Mouse (Mus musculus) CH12.LX (cell line): Measurements from ENCODE around the gene Ccdc51. TPM values are rescaled to one million over a fixed set of nuclear protein-coding genes. Genes with fewer than 3 reads are reported as not detected.

Source experiments
- DNase-seq: peaks from one replicate; pipeline ENCODE4 v3.0.0-alpha.2; 2013; ENCODE audit errors: extremely low read depth
- H3K27ac ChIP-seq: 2 replicates; pipeline ENCODE4 v1.5.1; 2012; ENCODE audit warnings: low read depth, mild to moderate bottlenecking, control low read depth, moderate library complexity; ENCODE audit not compliant: insufficient read depth
- H3K27me3 ChIP-seq: replicated peaks from 2 replicates; pipeline ENCODE3; 2012; ENCODE audit warnings: inconsistent platforms
- H3K36me3 ChIP-seq, 2 experiments: replicated peaks in 1 of 2; 2 replicates each; pipeline versions ENCODE3 to v1.6.1; 2012; ENCODE audit warnings: inconsistent platforms in 1 of 2, low read length in 1 of 2, mild to moderate bottlenecking in 1 of 2, mixed read lengths in 1 of 2, moderate library complexity in 1 of 2; ENCODE audit not compliant: control insufficient read depth in 1 of 2, insufficient read depth in 1 of 2
- H3K4me1 ChIP-seq, 2 experiments: 2 replicates each; pipeline ENCODE4 v1.6.1; 2012; ENCODE audit warnings: inconsistent platforms in 1 of 2, moderate library complexity in 1 of 2; ENCODE audit not compliant: insufficient read depth in 2 of 2, control insufficient read depth in 1 of 2
- H3K4me2 ChIP-seq: 2 replicates; pipeline ENCODE4 v1.6.1; 2012; ENCODE audit warnings: low read depth, mild to moderate bottlenecking, control low read depth; ENCODE audit not compliant: poor library complexity, insufficient read depth, severe bottlenecking
- H3K4me3 ChIP-seq, 3 experiments: fragments of 150-350 bp in 1 of 3; sonication (generic) in 1 of 3; replicated peaks in 1 of 3; 2 replicates each; pipeline versions ENCODE3 to v1.5.1; 2011 to 2012; ENCODE audit warnings: low read depth in 2 of 3, low read length in 2 of 3, mild to moderate bottlenecking in 2 of 3, moderate library complexity in 2 of 3, control low read depth in 1 of 3, improper control_type of control experiment in 1 of 3, inconsistent platforms in 1 of 3, mixed read lengths in 1 of 3; ENCODE audit not compliant: poor library complexity in 1 of 3
- H3K79me2 ChIP-seq: replicated peaks from 2 replicates; pipeline ENCODE4 v1.6.1; 2012; ENCODE audit warnings: mild to moderate bottlenecking, moderate library complexity; ENCODE audit not compliant: control insufficient read depth, poor library complexity, insufficient read depth, severe bottlenecking; ENCODE audit errors: extremely low read depth
- H3K9ac ChIP-seq: 2 replicates; pipeline ENCODE4 v1.6.1; 2012; ENCODE audit warnings: low read depth, mild to moderate bottlenecking, control low read depth, moderate library complexity; ENCODE audit not compliant: insufficient read depth
- H3K9me3 ChIP-seq: replicated peaks from 2 replicates; pipeline ENCODE3; 2012; ENCODE audit warnings: low read length, inconsistent platforms, mixed read lengths
- BHLHE40 ChIP-seq: IDR thresholded peaks from 2 replicates; pipeline ENCODE4 v1.6.1; 2011; ENCODE audit warnings: mild to moderate bottlenecking, low read depth, low read length, improper control_type of control experiment
- CHD1 ChIP-seq: IDR thresholded peaks from 2 replicates; pipeline ENCODE4 v1.6.1; 2012; ENCODE audit warnings: low read depth, low read length, improper control_type of control experiment, inconsistent platforms
- CHD2 ChIP-seq: IDR thresholded peaks from 2 replicates; pipeline ENCODE4 v1.6.1; 2011; ENCODE audit warnings: low read length, improper control_type of control experiment
- CTCF ChIP-seq, 2 experiments: IDR thresholded peaks in 1 of 2; conservative IDR thresholded peaks in 1 of 2; 2 replicates each; pipeline ENCODE4 v1.5.1; 2011 to 2012; ENCODE audit warnings: low read depth in 2 of 2, low read length in 2 of 2, improper control_type of control experiment in 1 of 2, inconsistent platforms in 1 of 2, mild to moderate bottlenecking in 1 of 2, moderate library complexity in 1 of 2
- E2F4 ChIP-seq: IDR thresholded peaks from 2 replicates; pipeline ENCODE4 v1.6.1; 2011; ENCODE audit warnings: low read depth, low read length, improper control_type of control experiment; ENCODE audit not compliant: insufficient replicate concordance
- ELF1 ChIP-seq: IDR thresholded peaks from 2 replicates; pipeline ENCODE4 v1.6.1; 2014; ENCODE audit warnings: low read depth, mild to moderate bottlenecking, inconsistent platforms, low read length, improper control_type of control experiment
- ETS1 ChIP-seq: conservative IDR thresholded peaks from 2 replicates; pipeline ENCODE4 v1.6.1; 2012; ENCODE audit warnings: low read depth, mild to moderate bottlenecking, inconsistent platforms, low read length, improper control_type of control experiment, moderate library complexity
- GABPA ChIP-seq: IDR thresholded peaks from 2 replicates; pipeline ENCODE4 v1.6.1; 2012; ENCODE audit warnings: low read depth, low read length, improper control_type of control experiment, inconsistent platforms; ENCODE audit not compliant: insufficient replicate concordance
- HCFC1 ChIP-seq: IDR thresholded peaks from 2 replicates; pipeline ENCODE4 v1.6.1; 2012; ENCODE audit warnings: low read depth, mild to moderate bottlenecking, inconsistent platforms, low read length, improper control_type of control experiment
- JUN ChIP-seq: IDR thresholded peaks from 2 replicates; pipeline ENCODE4 v1.6.1; 2011; ENCODE audit warnings: low read depth, mild to moderate bottlenecking, low read length, improper control_type of control experiment, moderate library complexity; ENCODE audit not compliant: insufficient read depth
- JUND ChIP-seq: conservative IDR thresholded peaks from 2 replicates; pipeline ENCODE4 v1.6.1; 2011; ENCODE audit warnings: low read depth, low read length, improper control_type of control experiment
- KAT2A ChIP-seq: IDR thresholded peaks from 2 replicates; pipeline ENCODE4 v1.6.1; 2012; ENCODE audit warnings: low read length, improper control_type of control experiment, inconsistent platforms; ENCODE audit not compliant: insufficient replicate concordance
- MAFK ChIP-seq: IDR thresholded peaks from 2 replicates; pipeline ENCODE4 v1.6.1; 2011; ENCODE audit warnings: low read length, improper control_type of control experiment; ENCODE audit not compliant: insufficient replicate concordance
- MAX ChIP-seq: IDR thresholded peaks from 2 replicates; pipeline ENCODE4 v1.6.1; 2011; ENCODE audit warnings: low read length, improper control_type of control experiment
- MEF2A ChIP-seq: IDR thresholded peaks from 2 replicates; pipeline ENCODE4 v1.6.1; 2014; ENCODE audit warnings: low read depth, mild to moderate bottlenecking, inconsistent platforms, low read length, improper control_type of control experiment, borderline replicate concordance
- MXI1 ChIP-seq: IDR thresholded peaks from 2 replicates; pipeline ENCODE4 v1.6.1; 2011; ENCODE audit warnings: mild to moderate bottlenecking, low read depth, low read length, improper control_type of control experiment
- NELFE ChIP-seq: IDR thresholded peaks from 2 replicates; pipeline ENCODE4 v1.6.1; 2011; ENCODE audit warnings: low read depth, low read length, improper control_type of control experiment
- PAX5 ChIP-seq: IDR thresholded peaks from 2 replicates; pipeline ENCODE4 v1.6.1; 2012; ENCODE audit warnings: low read length, inconsistent platforms, mixed read lengths
- POLR2AphosphoS2 ChIP-seq: IDR thresholded peaks from 2 replicates; pipeline ENCODE4 v1.6.1; 2011; ENCODE audit warnings: low read depth, low read length, improper control_type of control experiment
- RAD21 ChIP-seq: IDR thresholded peaks from 2 replicates; pipeline ENCODE4 v1.6.1; 2011; ENCODE audit warnings: low read depth, mild to moderate bottlenecking, low read length, improper control_type of control experiment, moderate library complexity
- RCOR1 ChIP-seq: conservative IDR thresholded peaks from 2 replicates; pipeline ENCODE4 v1.6.1; 2012; ENCODE audit warnings: low read depth, mild to moderate bottlenecking, inconsistent platforms, low read length, improper control_type of control experiment
- SIN3A ChIP-seq: IDR thresholded peaks from 2 replicates; pipeline ENCODE4 v1.6.1; 2012; ENCODE audit warnings: low read length, improper control_type of control experiment, inconsistent platforms
- SMC3 ChIP-seq: IDR thresholded peaks from 2 replicates; pipeline ENCODE4 v1.6.1; 2011; ENCODE audit warnings: low read depth, low read length, improper control_type of control experiment
- TBP ChIP-seq: conservative IDR thresholded peaks from 2 replicates; pipeline ENCODE4 v1.6.1; 2011; ENCODE audit warnings: low read depth, low read length, improper control_type of control experiment
- TCF12 ChIP-seq: IDR thresholded peaks from 2 replicates; pipeline ENCODE4 v1.6.1; 2014; ENCODE audit warnings: low read depth, mild to moderate bottlenecking, inconsistent platforms, low read length, improper control_type of control experiment
- UBTF ChIP-seq: IDR thresholded peaks from 2 replicates; pipeline ENCODE4 v1.6.1; 2012; ENCODE audit warnings: low read depth, mild to moderate bottlenecking, inconsistent platforms, low read length, improper control_type of control experiment, moderate library complexity
- USF1 ChIP-seq: IDR thresholded peaks from 2 replicates; pipeline ENCODE4 v1.6.1; 2014; ENCODE audit warnings: low read depth, mild to moderate bottlenecking, inconsistent platforms, low read length, improper control_type of control experiment
- USF2 ChIP-seq: conservative IDR thresholded peaks from 2 replicates; pipeline ENCODE4 v1.6.1; 2011; ENCODE audit warnings: low read depth, low read length, improper control_type of control experiment
- ZC3H11A ChIP-seq: IDR thresholded peaks from 2 replicates; pipeline ENCODE4 v1.6.1; 2012; ENCODE audit warnings: low read depth, mild to moderate bottlenecking, inconsistent platforms, low read length, improper control_type of control experiment
- ZNF384 ChIP-seq: IDR thresholded peaks from 2 replicates; pipeline ENCODE4 v1.6.1; 2012; ENCODE audit warnings: low read depth, low read length, improper control_type of control experiment, inconsistent platforms
- dilution Hi-C: fragments of 300-500 bp; cut with MboI; formaldehyde crosslinking; loops from 2 replicates; pipeline ENCODE4 v1.14.3; 2020; ENCODE audit warnings: low sequenced_read_pairs; ENCODE audit not compliant: extremely low pct_unique_long_range_greater_than_20kb, extremely low pct_ligation_motif_present
- in situ Hi-C: fragments of 300-500 bp; cut with MboI; formaldehyde crosslinking; loops from 3 replicates; pipeline ENCODE4 v1.14.3; 2019; ENCODE audit warnings: low sequenced_read_pairs, low pct_ligation_motif_present, low pct_unique_long_range_greater_than_20kb, mixed read lengths
- polyA plus RNA-seq: library from polyadenylated mRNA; unstranded; fragments of >175 nt; gene quantifications from 2 replicates; pipeline ENCODE4 v1.2.1, GENCODE M21; 2012; ENCODE audit warnings: low read depth; ENCODE audit not compliant: insufficient read length
- total RNA-seq, 2 experiments: library from RNA; depleted of rRNA; stranded (reverse); fragments of 300-350 nt in 1 of 2; fragments of >200 nt in 1 of 2; gene quantifications; 2 replicates each; pipeline ENCODE4 v1.2.3; 2012 to 2014

The Ccdc51 gene
- total and polyA plus RNA-seq, 3 experiments: 7.6 to 18.2 (median 16.2) TPM

- peak; percentile 55 for TF ChIP-seq HCFC1
- peak; percentile 50; the same call in 1 of the 2 replicates for TF ChIP-seq BHLHE40
- TF ChIP-seq ETS1: peak; percentile 76
- peak; percentile 58 for TF ChIP-seq CHD2
- no peak for TF ChIP-seq PAX5
- TF ChIP-seq SMC3: peak; percentile 97
- TF ChIP-seq POLR2AphosphoS2: peak; percentile 96
- 0 out of 2 replicates have a peak, but pooled peaks have one; percentile 29 for TF ChIP-seq UBTF
- no peak for TF ChIP-seq MAFK
- TF ChIP-seq USF2: no peak
- no peak for TF ChIP-seq ZNF384
- TF ChIP-seq JUN: no peak
- TF ChIP-seq TCF12: peak; percentile 82
- TF ChIP-seq SIN3A: peak; percentile 86
- TF ChIP-seq E2F4: no peak
- peak; percentile 87 for TF ChIP-seq RAD21
- TF ChIP-seq MEF2A: peak; percentile 65
- TF ChIP-seq CHD1: peak; percentile 68; the same call in 1 of the 2 replicates
- TF ChIP-seq GABPA: no peak
- peak; percentile 81; the same call in 1 of the 2 replicates for TF ChIP-seq MAX
- TF ChIP-seq TBP: peak; percentile 84
- TF ChIP-seq NELFE: peak; percentile 90
Measured at GRCm38 (mm10) chr9:109059136-109059903, 23.0 kb upstream of the Ccdc51 start, which contains the start of gene Trex1 (continued).

- TF ChIP-seq CTCF (conservative IDR thresholded peaks at IDR 0.05 in 1 of 2, IDR thresholded peaks at IDR 0.05 in 1 of 2; ENCODE audit: low read depth in 2 of 2, low read length in 2 of 2) (no peak), MEF2A (no peak), PAX5 (no peak), KAT2A (no peak), E2F4 (no peak), SMC3 (no peak), JUN (no peak), POLR2AphosphoS2 (no peak), NELFE (no peak), RCOR1 (no peak), CHD2 (no peak), ZC3H11A (no peak), USF1 (no peak), MXI1 (no peak), RAD21 (no peak), JUND (no peak), ELF1 (no peak)
- Histone ChIP-seq H3K4me1 (peaks cover 35 to 48% of the 10 kb centered on the region in 2 experiments), H3K36me3 (peaks cover 57 to 87% of the 10 kb centered on the region in 2 experiments), H3K9ac (peak overlapping the region; percentile 37), H3K9me3 (no peaks in the 10 kb centered on the region), H3K27ac (peak overlapping the region; percentile 89), H3K4me2 (peak overlapping the region; percentile 55), H3K4me3 (peak overlapping the region in 1 of 3 experiments; percentile 40), H3K27me3 (no peaks in the 10 kb centered on the region), H3K79me2 (peaks cover 26% of the 10 kb centered on the region)
- DNase-seq: no peak
- in situ Hi-C loops (no loop called here), dilution Hi-C loops (no loop called here)
Measured at GRCm38 (mm10) chr9:109060184-109060897, 22.0 kb upstream of the Ccdc51 start.
